Mouse (Mus musculus) kidney, adult 2 months (tissue): ENCODE measurements around the gene Rapgefl1. TPM values are rescaled to one million over a fixed set of nuclear protein-coding genes. Genes with fewer than 3 reads are reported as not detected.

Source experiments
- DNase-seq: peaks from one replicate; pipeline ENCODE4 v3.0.0; 2021
- H3K27ac ChIP-seq: fragments of 200-500 bp; 2 replicates; pipeline ENCODE4 v1.5.1; 2012; ENCODE audit warnings: low read depth, low read length, control low read depth, inconsistent platforms; ENCODE audit not compliant: insufficient read depth
- H3K27me3 ChIP-seq: fragments of 200-500 bp; replicated peaks from 2 replicates; pipeline ENCODE4 v1.6.1; 2012; ENCODE audit warnings: mild to moderate bottlenecking, moderate library complexity, low read length, inconsistent platforms; ENCODE audit not compliant: control insufficient read depth, insufficient read depth
- H3K36me3 ChIP-seq: fragments of 200-500 bp; 2 replicates; pipeline ENCODE4 v1.6.1; 2012; ENCODE audit warnings: mild to moderate bottlenecking, moderate library complexity, low read length, inconsistent platforms; ENCODE audit not compliant: control insufficient read depth, insufficient read depth
- H3K4me1 ChIP-seq: fragments of 200-500 bp; 2 replicates; pipeline ENCODE4 v1.6.1; 2011; ENCODE audit warnings: low read length; ENCODE audit not compliant: control insufficient read depth, insufficient read depth
- H3K4me3 ChIP-seq: fragments of 200-500 bp; 2 replicates; pipeline ENCODE4 v1.5.1; 2011; ENCODE audit warnings: mild to moderate bottlenecking, low read depth, low read length, control low read depth; ENCODE audit not compliant: insufficient read depth
- CTCF ChIP-seq: fragments of 200-500 bp; conservative IDR thresholded peaks from 2 replicates; pipeline ENCODE4 v1.5.1; 2011; ENCODE audit warnings: low read depth, mild to moderate bottlenecking, control low read depth, low read length, moderate library complexity, mixed read lengths; ENCODE audit not compliant: insufficient read depth, insufficient read length
- POLR2A ChIP-seq: fragments of 200-500 bp; IDR thresholded peaks from one replicate; pipeline ENCODE4 v1.6.1; 2011; ENCODE audit warnings: low read depth, low read length, control low read depth
- WGBS: fragments of 180-500 bp; shearing (Covaris S2); methylation state at CpG from one replicate; pipeline ENCODE4 v1.1.7; 2018; 5-methylcytosine and 5-hydroxymethylcytosine counted together
- polyA plus RNA-seq: library from polyadenylated mRNA; depleted of rRNA; stranded (reverse); fragments of >200 nt; gene quantifications from 2 replicates; pipeline ENCODE4 v1.2.3, GENCODE M21; 2012

Gene Rapgefl1
- polyA plus RNA-seq, 1 experiment: 4.2 TPM

DNA sequence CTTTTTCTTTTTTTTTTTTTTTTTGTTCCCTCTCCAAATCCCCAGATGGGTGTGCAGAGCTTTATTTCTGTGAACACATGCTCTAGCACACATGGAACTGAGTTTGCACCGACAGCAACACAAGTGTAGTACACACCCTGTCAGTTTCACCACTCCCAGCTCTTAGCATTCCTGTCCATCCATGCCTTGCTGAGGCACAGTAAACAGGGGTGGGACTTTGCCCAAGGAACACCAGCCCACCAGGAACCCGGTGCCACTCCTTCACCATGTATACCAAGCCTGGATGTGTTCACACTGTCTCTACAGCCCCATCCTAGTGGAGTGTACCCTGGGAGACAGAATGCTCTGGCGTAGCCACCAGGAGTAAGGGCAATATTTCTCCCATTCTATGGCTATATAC lies 860 bp upstream of the Rapgefl1 start:
- Histone ChIP-seq H3K4me1 (peaks cover 3% of the 10 kb centered on the region; the same call in 1 of the 2 replicates), H3K36me3 (peaks cover 5% of the 10 kb centered on the region), H3K27ac (no peak overlapping the region), H3K27me3 (peaks cover 1% of the 10 kb centered on the region; the same call in 1 of the 2 replicates), H3K4me3 (no peak overlapping the region)
- no peak for TF ChIP-seq POLR2A
- TF ChIP-seq CTCF: no peak
- DNase-seq: no peak
- 59% methylated on average over 3 of the region's 3 CpGs for WGBS

DNA sequence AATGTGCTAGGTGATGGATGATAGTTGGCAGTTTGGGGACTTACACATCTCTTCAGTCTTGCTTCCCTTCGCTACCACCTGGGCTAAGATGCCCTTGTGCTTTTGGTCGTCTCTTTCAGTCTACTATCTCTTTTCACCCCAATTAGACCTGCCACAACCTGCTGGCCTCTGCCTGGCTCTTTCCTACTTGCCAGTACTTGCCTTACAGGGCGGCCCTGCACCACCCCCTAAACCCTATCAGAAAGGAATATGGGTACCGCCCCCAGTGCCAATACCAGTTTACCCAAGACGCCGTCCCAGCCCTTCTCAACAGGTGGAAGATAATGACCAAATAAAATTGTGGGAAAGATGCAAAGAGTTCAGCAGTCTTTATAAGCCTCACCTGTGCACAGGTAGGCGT lies 457 bp upstream of the Rapgefl1 start:
- DNase-seq: no peak
- Histone ChIP-seq H3K4me3 (no peak overlapping the region), H3K4me1 (peaks cover 3% of the 10 kb centered on the region; the same call in 1 of the 2 replicates), H3K27ac (no peak overlapping the region), H3K36me3 (peaks cover 5% of the 10 kb centered on the region), H3K27me3 (peaks cover 1% of the 10 kb centered on the region; the same call in 1 of the 2 replicates)
- WGBS: 39% methylated on average over 7 of the region's 7 CpGs
- no peak for TF ChIP-seq CTCF
- no peak for TF ChIP-seq POLR2A

DNA sequence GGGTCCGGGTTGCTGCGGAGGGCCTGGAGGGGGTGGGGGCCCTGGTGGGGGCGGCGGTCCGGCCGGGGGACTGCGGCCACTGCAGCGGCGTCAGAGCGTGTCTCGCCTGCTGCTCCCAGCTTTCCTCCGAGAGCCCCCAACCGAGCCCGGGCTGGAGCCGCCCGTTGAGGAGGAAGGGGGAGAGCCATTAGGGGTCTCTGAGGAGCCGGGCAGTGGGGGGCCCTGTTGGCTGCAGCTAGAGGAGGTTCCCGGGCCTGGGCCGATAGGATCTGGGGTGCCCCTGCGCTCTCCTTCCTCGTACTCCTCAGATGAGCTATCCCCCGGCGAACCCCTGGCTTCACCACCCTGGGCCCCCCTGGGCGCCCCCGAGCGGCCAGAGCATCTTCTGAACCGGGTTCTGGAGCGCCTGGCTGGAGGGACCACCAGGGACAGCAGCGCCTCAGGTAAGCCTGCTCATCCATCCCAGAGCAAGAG lies 683 bp downstream of the Rapgefl1 start:
- H3K36me3 ChIP-seq: no peaks in the 10 kb centered on the region; the same call in none of the 2 replicates
- WGBS: 9% methylated on average over 29 of the region's 29 CpGs
- no peak for DNase-seq
- H3K27me3 ChIP-seq: peaks cover 1% of the 10 kb centered on the region; the same call in 1 of the 2 replicates
- H3K4me1 ChIP-seq: peaks cover 3% of the 10 kb centered on the region; the same call in 1 of the 2 replicates
- peak overlapping the region; percentile 96; the same call in 1 of the 2 replicates for H3K4me3 ChIP-seq
- H3K27ac ChIP-seq: no peak overlapping the region
- TF ChIP-seq POLR2A: no peak
- TF ChIP-seq CTCF: no peak

DNA sequence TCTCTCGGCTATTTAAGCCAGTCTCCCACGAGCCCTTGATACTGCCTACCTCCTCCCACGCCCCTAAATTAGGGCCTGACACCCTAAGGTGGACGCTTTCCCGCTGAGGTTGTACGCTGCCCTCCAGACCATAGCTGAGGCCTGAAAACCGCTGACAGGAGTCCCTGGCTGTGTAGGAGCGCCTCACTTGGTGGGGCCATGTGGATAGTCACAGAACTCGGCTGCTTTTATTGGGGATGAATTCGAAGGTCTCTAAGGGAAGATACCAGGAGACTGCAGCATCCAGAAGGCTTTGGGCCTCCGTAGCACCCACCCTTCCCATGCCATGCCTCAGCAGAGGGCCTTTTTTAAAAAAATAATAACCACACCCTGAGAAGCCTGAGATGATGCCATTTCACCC lies 1.3 kb downstream of the Rapgefl1 start:
- no peak overlapping the region for H3K4me3 ChIP-seq
- WGBS: 81% methylated on average over 11 of the region's 11 CpGs
- H3K36me3 ChIP-seq: no peaks in the 10 kb centered on the region; the same call in 1 of the 2 replicates
- H3K4me1 ChIP-seq: peaks cover 3% of the 10 kb centered on the region; the same call in 1 of the 2 replicates
- H3K27ac ChIP-seq: no peak overlapping the region
- TF ChIP-seq CTCF: no peak
- TF ChIP-seq POLR2A: no peak
- DNase-seq: no peak
- H3K27me3 ChIP-seq: peaks cover 1% of the 10 kb centered on the region; the same call in 1 of the 2 replicates

DNA sequence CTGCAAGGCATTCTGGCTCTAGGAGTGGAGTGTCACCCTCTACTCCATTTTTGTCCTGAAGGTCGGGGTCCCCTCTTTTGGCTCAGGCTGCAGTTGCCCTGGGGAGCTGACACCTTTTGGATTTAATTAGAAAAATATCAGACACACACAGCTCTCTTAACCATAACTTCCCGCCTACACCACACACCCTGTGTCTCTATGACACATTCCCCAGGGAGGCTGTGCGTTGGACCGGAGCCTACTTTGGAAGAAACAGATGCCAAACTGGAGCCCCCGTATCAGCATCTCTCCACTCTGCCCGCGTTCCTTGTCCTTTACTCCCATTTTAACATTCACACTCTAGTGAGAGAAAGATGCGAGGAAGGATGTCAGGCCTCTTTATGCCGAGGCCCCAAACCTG lies 1.9 kb downstream of the Rapgefl1 start:
- WGBS: 71% methylated on average over 9 of the region's 9 CpGs

DNA sequence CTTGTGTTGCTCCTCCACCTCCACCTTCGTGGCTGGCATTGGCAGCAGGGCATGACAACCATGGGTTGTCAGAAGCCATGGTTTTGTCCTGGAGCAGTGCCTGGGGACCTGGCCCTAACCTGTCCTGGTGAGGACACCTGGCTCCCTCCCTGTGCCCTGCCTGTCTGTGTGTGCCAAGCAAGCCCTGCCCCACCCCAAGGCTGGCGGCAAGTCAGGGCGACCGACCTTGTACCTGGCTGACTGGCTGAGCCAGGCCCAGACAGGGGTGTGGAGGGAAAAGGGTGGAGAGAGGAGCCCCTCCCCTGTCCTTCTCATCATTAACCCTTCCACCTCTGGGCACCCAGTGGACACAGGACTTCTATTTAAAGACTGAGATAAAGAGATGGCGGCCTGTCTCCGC lies 2.8 kb downstream of the Rapgefl1 start:
- no peak overlapping the region for H3K4me3 ChIP-seq
- H3K4me1 ChIP-seq: peaks cover 3% of the 10 kb centered on the region; the same call in 1 of the 2 replicates
- H3K27me3 ChIP-seq: peaks cover 1% of the 10 kb centered on the region; the same call in 1 of the 2 replicates
- no peak overlapping the region for H3K27ac ChIP-seq
- TF ChIP-seq CTCF (no peak), POLR2A (no peak)
- WGBS: 39% methylated on average over 6 of the region's 6 CpGs
- no peaks in the 10 kb centered on the region for H3K36me3 ChIP-seq
- DNase-seq: peak; percentile 45

More for the DNA sequence above, 1.9 kb downstream of the Rapgefl1 start:
- H3K27me3 ChIP-seq: peaks cover 1% of the 10 kb centered on the region; the same call in 1 of the 2 replicates
- no peaks in the 10 kb centered on the region for H3K36me3 ChIP-seq
- no peak for TF ChIP-seq POLR2A
- TF ChIP-seq CTCF: no peak
- DNase-seq: no peak
- H3K4me1 ChIP-seq: peaks cover 3% of the 10 kb centered on the region; the same call in 1 of the 2 replicates
- no peak overlapping the region for H3K27ac ChIP-seq
- H3K4me3 ChIP-seq: no peak overlapping the region

DNA sequence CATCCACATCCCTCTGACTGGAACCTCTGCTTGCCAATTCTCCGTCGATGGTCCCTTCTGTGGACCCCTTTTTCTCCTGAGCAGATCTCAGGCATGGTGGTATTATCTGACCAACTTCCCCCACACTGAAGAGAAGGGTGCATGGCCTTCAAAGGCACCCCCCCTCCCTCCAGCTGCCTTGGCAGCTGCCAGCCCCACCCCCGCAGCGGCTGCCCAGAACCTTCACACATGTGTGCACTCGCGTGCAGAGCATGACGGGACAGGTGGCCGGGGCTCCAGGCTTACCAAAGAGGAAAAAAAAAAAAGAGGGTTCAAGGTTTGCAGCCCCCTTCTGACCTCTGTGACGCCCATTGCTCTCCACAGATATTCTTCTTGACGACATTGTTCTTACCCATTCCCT lies 3.3 kb downstream of the Rapgefl1 start:
- Histone ChIP-seq H3K27me3 (peaks cover 1% of the 10 kb centered on the region; the same call in 1 of the 2 replicates), H3K4me3 (no peak overlapping the region), H3K4me1 (peaks cover 3% of the 10 kb centered on the region; the same call in 1 of the 2 replicates), H3K36me3 (no peaks in the 10 kb centered on the region), H3K27ac (no peak overlapping the region)
- WGBS: 38% methylated on average over 10 of the region's 10 CpGs
- no peak for DNase-seq
- TF ChIP-seq CTCF (no peak), POLR2A (no peak)

DNA sequence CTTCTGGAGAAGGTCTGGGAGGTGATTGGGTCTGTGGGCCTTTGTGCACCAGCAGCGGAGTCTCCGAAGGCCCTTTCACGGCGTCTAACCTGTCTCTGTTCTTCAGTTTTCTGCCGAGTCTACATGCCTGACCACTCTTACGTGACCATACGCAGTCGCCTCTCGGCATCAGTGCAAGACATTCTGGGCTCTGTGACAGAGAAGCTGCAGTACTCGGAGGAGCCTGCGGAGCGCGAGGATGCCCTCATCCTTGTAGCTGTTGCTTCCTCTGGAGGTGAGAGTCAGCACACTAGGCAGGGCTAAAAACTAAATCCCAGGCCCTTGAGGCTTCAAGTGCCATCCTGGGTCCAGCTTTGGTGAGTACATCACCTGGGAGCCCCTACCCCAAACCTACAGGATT lies 9.4 kb downstream of the Rapgefl1 start:
- no peak for DNase-seq
- H3K27ac ChIP-seq: no peak overlapping the region
- WGBS: 44% methylated on average over 13 of the region's 13 CpGs
- TF ChIP-seq CTCF (no peak), POLR2A (no peak)
- H3K4me3 ChIP-seq: no peak overlapping the region
- no peaks in the 10 kb centered on the region for H3K27me3 ChIP-seq
- H3K36me3 ChIP-seq: no peaks in the 10 kb centered on the region
- H3K4me1 ChIP-seq: no peaks in the 10 kb centered on the region
